Mouse (Mus musculus) heart, adult 2 months (tissue): Measurements from ENCODE around the gene Tgtp1. TPM values are rescaled to one million over a fixed set of nuclear protein-coding genes. Genes with fewer than 3 reads are reported as not detected.
"Not testable (repeated sequence)": the region's sequence is repeated elsewhere in the genome, so short reads cannot be mapped to it uniquely, and the experiment has no call there.

ENCODE experiments used
- DNase-seq, 2 experiments: peaks; one replicate each; pipeline ENCODE4 v3.0.0; 2021
- H3K27ac ChIP-seq: fragments of 200-600 bp; 2 replicates; pipeline ENCODE4 v1.8.1; 2022
- H3K27me3 ChIP-seq: fragments of 200-500 bp; 2 replicates; pipeline ENCODE4 v1.6.1; 2012; ENCODE audit warnings: mild to moderate bottlenecking, low read length, inconsistent platforms, mixed read lengths; ENCODE audit not compliant: control insufficient read depth, insufficient read depth
- H3K36me3 ChIP-seq: fragments of 200-500 bp; 2 replicates; pipeline ENCODE4 v1.6.1; 2012; ENCODE audit warnings: low read length, inconsistent platforms; ENCODE audit not compliant: control insufficient read depth, insufficient read depth
- H3K4me1 ChIP-seq: fragments of 200-500 bp; 2 replicates; pipeline ENCODE4 v1.6.1; 2011; ENCODE audit warnings: low read length; ENCODE audit not compliant: control insufficient read depth, insufficient read depth
- H3K4me3 ChIP-seq: fragments of 200-600 bp; 2 replicates; pipeline ENCODE4 v1.8.1; 2022
- H3K79me2 ChIP-seq: fragments of 200-500 bp; replicated peaks from 2 replicates; pipeline ENCODE4 v1.6.1; 2012; ENCODE audit warnings: mild to moderate bottlenecking, inconsistent platforms, low read length, moderate library complexity, mixed read lengths; ENCODE audit not compliant: control insufficient read depth, insufficient read depth
- H3K9ac ChIP-seq: fragments of 200-500 bp; 2 replicates; pipeline ENCODE4 v1.6.1; 2012; ENCODE audit warnings: low read depth, mild to moderate bottlenecking, control low read depth, inconsistent platforms, low read length, mixed read lengths
- WGBS: fragments of 180-500 bp; shearing (Covaris S2); methylation state at CpG from one replicate; pipeline ENCODE4 v1.1.7; 2018; 5-methylcytosine and 5-hydroxymethylcytosine counted together
- intact Hi-C: fragments of 180-260 bp; cut with DNase I; formaldehyde crosslinking; loops from one replicate; pipeline ENCODE4 v1.15.1; 2025
- polyA plus RNA-seq: library from polyadenylated mRNA; depleted of rRNA; stranded (reverse); fragments of >200 nt; gene quantifications from 2 replicates; pipeline ENCODE4 v1.2.3, GENCODE M21; 2012; rRNA removed
- total RNA-seq, 2 experiments: library from RNA; stranded (reverse); gene quantifications; 2 replicates each; pipeline ENCODE4 v1.2.3; 2021

Gene Tgtp1
- total and polyA plus RNA-seq, 3 experiments = 1.8 to 7.6 (median 2.7) TPM

DNA sequence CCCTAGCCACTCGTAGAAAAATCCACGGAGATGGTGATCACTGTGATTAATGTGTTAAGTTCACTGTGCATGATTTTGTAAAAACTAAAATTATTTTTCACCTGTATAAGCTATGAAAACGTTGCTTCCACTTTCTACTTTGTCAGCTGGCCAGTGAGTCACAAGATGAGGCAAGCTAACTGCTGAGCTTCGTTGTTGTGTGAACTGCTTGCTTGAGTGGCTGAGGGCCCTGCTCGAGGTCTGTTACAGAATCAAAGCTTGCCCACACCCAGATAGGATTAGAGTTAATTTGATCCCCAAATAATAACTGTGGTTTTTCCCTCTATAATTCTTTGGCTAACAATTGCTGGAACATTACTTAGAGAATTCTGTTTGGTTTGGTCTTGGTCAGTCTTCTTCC, 13.9 kb downstream of the Tgtp1 start:
- intact Hi-C loops, H3K4me1 ChIP-seq: not testable (repeated sequence)
- no CpG with 5 or more reads among the region's 5 CpGs for WGBS

DNA sequence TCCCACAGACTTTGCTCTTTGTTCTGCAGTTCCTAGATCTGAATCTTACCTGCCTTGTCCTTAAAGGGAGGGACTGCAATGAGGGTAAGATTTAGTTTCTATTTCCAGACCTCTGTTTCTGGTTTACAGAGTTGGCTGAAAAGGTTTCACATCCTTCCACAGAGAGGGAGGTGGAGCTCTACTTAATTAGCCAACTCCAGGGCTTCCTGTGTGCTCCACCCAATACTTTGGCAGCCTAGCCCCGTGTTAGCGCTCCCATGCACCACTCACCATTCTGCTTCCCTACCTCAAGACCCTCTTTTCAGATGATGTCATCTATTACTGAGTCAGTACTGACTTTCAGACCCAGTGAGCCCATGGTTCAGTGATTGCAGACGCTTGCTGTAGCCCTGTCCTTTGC, 14.7 kb downstream of the Tgtp1 start, which contains the start of gene 9930111J21Rik1:
TSS of gene 9930111J21Rik1 (minus strand) at position 148 of the 400 bp plus-strand sequence.
- H3K36me3 ChIP-seq, H3K4me3 ChIP-seq, H3K4me1 ChIP-seq, intact Hi-C loops, H3K27me3 ChIP-seq, H3K79me2 ChIP-seq, DNase-seq, H3K9ac ChIP-seq, H3K27ac ChIP-seq: not testable (repeated sequence)
- WGBS = no CpG with 5 or more reads among the region's 3 CpGs

More for the DNA sequence above, 13.9 kb downstream of the Tgtp1 start:
- H3K4me3 ChIP-seq, H3K27me3 ChIP-seq, DNase-seq, H3K36me3 ChIP-seq, H3K9ac ChIP-seq, H3K27ac ChIP-seq, H3K79me2 ChIP-seq: not testable (repeated sequence)

DNA sequence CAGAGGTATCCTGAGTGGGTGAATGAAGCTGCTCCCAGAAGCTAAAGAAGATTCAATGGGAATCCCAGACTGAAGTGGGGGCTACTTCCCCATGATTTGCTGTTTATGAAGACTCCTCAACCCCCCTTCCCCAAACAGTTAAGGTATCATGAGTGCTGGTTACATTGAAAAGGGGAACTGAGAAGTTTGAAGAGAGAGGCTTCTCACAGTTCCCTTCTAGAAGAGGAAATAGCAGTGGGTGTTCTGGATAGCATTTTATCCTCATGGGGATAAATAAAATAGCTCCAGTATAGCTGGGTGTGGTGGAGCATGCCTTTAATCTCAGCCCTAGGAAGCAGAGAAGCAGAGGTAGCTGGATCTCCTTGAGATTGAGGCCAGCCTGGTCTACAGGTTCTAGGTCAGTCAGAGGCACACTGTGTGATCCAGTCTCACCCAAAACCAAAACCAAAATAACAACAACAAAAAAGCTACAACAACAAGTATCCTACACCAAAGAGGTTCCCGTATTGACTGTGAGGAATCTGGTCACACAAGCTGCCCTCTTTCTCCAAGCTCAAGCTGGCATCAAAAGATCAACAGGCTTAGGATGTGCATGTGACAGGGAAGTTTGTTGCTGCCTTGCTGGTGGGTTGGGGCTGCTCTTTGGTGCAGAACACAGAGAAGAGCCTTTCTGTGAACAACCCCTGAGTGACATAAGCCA, 15.6 kb downstream of the Tgtp1 start, which contains the start of gene Olfr56:
TSS of gene Olfr56 (plus strand) at position 650 of the 700 bp plus-strand sequence.
- DNase-seq, H3K27ac ChIP-seq, H3K79me2 ChIP-seq, H3K27me3 ChIP-seq, H3K36me3 ChIP-seq, H3K9ac ChIP-seq, H3K4me3 ChIP-seq, intact Hi-C loops, H3K4me1 ChIP-seq: not testable (repeated sequence)
- no CpG with 5 or more reads among the region's 1 CpGs for WGBS

DNA sequence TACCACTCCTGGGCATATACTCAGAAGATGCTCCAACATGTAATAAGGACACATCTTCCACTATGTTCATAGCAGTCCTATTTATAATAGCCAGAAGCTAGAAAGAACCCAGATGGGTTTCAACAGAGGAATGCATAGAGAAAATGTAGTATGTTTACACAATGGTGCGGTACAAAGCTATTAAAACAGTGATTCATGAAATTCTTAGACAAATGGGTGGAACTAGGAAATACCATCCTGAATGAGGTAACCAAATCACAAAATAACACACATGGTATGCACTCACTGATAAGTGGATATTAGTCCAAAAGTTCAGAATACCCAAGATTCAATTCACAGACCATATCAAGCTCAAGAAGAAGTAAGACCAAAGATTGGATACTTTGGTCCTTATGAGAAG, 19.3 kb downstream of the Tgtp1 start:
- H3K4me3 ChIP-seq, H3K79me2 ChIP-seq, H3K4me1 ChIP-seq, intact Hi-C loops, H3K27me3 ChIP-seq, DNase-seq, H3K36me3 ChIP-seq, H3K27ac ChIP-seq, H3K9ac ChIP-seq: not testable (repeated sequence)
- WGBS = no CpG with 5 or more reads among the region's 1 CpGs

DNA sequence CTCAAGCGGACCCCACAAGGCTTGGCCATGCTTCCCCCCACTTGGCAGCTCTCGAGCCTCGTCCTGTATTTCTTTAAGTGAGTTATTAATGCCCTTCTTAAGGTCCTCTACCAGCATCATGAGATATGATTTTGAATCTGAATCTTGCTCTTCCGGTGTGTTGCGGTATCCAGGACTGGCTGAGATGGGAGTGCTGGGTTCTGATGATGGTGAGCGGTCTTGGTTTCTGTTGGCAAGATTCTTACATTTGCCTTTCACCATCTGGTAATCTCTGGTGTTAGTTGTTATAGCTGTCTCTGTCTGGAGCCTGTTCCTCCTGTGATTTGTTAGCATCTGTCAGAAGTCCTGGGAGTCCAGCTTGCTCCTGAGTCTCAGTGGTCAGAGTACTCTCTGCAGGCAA, 47.9 kb downstream of the Tgtp1 start, which contains the start of gene Psme2b:
TSS of gene Psme2b (minus strand) at position 101 of the 400 bp plus-strand sequence.
- intact Hi-C loops, H3K4me1 ChIP-seq, DNase-seq, H3K4me3 ChIP-seq, H3K27me3 ChIP-seq, H3K27ac ChIP-seq, H3K36me3 ChIP-seq, H3K9ac ChIP-seq, H3K79me2 ChIP-seq: not testable (repeated sequence)
- 89% methylated on average over 6 of the region's 6 CpGs for WGBS

DNA sequence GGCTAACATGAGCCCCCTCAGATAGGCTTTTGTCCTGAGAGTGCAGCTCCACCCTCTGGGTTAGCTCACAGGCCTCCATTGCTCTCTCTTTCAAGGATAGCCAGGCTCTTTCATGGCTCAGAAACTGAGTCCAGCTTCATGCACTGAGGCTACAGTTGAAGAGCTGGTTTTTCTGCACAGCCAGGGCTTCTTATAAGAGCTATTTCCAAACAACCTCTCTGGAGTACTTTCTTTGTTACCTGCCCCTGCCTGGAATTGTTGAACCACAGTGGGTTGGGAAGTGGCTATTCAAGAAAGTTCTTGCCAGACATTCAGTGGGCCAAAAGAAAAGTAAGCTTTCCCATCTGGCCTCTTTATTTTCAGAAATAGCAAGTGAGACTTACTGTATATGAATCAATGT, 54.7 kb downstream of the Tgtp1 start:
- H3K27me3 ChIP-seq, intact Hi-C loops, H3K36me3 ChIP-seq, DNase-seq, H3K27ac ChIP-seq, H3K79me2 ChIP-seq, H3K4me3 ChIP-seq, H3K4me1 ChIP-seq, H3K9ac ChIP-seq: not testable (repeated sequence)

Other genes starting within 250 kb of the Tgtp1 start
- gene Rack1, start 193.8 kb downstream of the Tgtp1 start, total RNA-seq = 100 to 1,000 TPM; 337 to 437 TPM
- gene Rack1, start 193.8 kb downstream of the Tgtp1 start, polyA plus RNA-seq = 867 and 1,301 TPM in 2 replicates
- 10 to 100 TPM; 19.8 to 19.9 TPM for gene Trim41, start 176.8 kb downstream of the Tgtp1 start, total RNA-seq
- gene Trim41, start 176.8 kb downstream of the Tgtp1 start, polyA plus RNA-seq = 19.1 and 19.3 TPM in 2 replicates
- 10 to 100 TPM; 18.2 to 18.4 TPM for gene Trim7, start 168.0 kb downstream of the Tgtp1 start, total RNA-seq
- 27.9 and 32.6 TPM in 2 replicates for gene Trim7, start 168.0 kb downstream of the Tgtp1 start, polyA plus RNA-seq
- gene Gm12184, start 167.5 kb downstream of the Tgtp1 start, total RNA-seq = 1 to 10 TPM; 3.8 to 3.9 TPM
- 18.8 and 28.2 TPM in 2 replicates for gene Gm12184, start 167.5 kb downstream of the Tgtp1 start, polyA plus RNA-seq
- 10 to 100 TPM in 1 of 2 experiments, 1 to 10 TPM in 1; 9.9 to 13.5 TPM for gene Irgm1, start 122.5 kb downstream of the Tgtp1 start, total RNA-seq
- gene Irgm1, start 122.5 kb downstream of the Tgtp1 start, polyA plus RNA-seq = 10.0 and 17.2 TPM in 2 replicates
- 1 to 10 TPM; 1.4 to 1.5 TPM for gene Gm5431, start 92.0 kb downstream of the Tgtp1 start, total RNA-seq
- 0.20 and 0.67 TPM in 2 replicates for gene Gm5431, start 92.0 kb downstream of the Tgtp1 start, polyA plus RNA-seq
- 1 to 10 TPM; 2.8 to 5.0 TPM for gene Psme2b, start 48.0 kb downstream of the Tgtp1 start, total RNA-seq
- 3.1 and 6.6 TPM in 2 replicates for gene Psme2b, start 48.0 kb downstream of the Tgtp1 start, polyA plus RNA-seq
- not detected for gene Olfr56, start 15.3 kb downstream of the Tgtp1 start, total RNA-seq
- 0.10 and 0.18 TPM in 2 replicates for gene Olfr56, start 15.3 kb downstream of the Tgtp1 start, polyA plus RNA-seq
- 1 to 10 TPM; 4.3 to 5.1 TPM for gene 9930111J21Rik1, start 14.8 kb downstream of the Tgtp1 start, total RNA-seq
- gene 9930111J21Rik1, start 14.8 kb downstream of the Tgtp1 start, polyA plus RNA-seq = 3.4 and 6.2 TPM in 2 replicates
- gene Gm12185, start 1.9 kb downstream of the Tgtp1 start, total RNA-seq = 1 to 10 TPM; 1.1 to 1.8 TPM
- 0.29 and 0.78 TPM in 2 replicates for gene Gm12185, start 1.9 kb downstream of the Tgtp1 start, polyA plus RNA-seq
- 1 to 10 TPM; 5.5 to 7.1 TPM for gene 9930111J21Rik2, start 57.1 kb upstream of the Tgtp1 start, total RNA-seq
- 1.9 and 4.9 TPM in 2 replicates for gene 9930111J21Rik2, start 57.1 kb upstream of the Tgtp1 start, polyA plus RNA-seq
- 1 to 10 TPM; 1.2 to 6.9 TPM for gene Tgtp2, start 70.0 kb upstream of the Tgtp1 start, total RNA-seq
- gene Tgtp2, start 70.0 kb upstream of the Tgtp1 start, polyA plus RNA-seq = 7.2 and 10.3 TPM in 2 replicates
- 1 to 10 TPM; 2.5 to 3.3 TPM for gene Ifi47, start 82.4 kb upstream of the Tgtp1 start, total RNA-seq
- gene Ifi47, start 82.4 kb upstream of the Tgtp1 start, polyA plus RNA-seq = 2.6 and 3.3 TPM in 2 replicates
- 1 to 10 TPM in 1 of 2 experiments, under 1 TPM in 1; 0.97 to 1.4 TPM for gene Olfr1396, start 120.7 kb upstream of the Tgtp1 start, total RNA-seq
- 4.4 and 9.7 TPM in 2 replicates for gene Olfr1396, start 120.7 kb upstream of the Tgtp1 start, polyA plus RNA-seq
- gene Olfr1395, start 148.1 kb upstream of the Tgtp1 start, total RNA-seq = not detected
- gene Olfr1395, start 148.1 kb upstream of the Tgtp1 start, polyA plus RNA-seq = 0.12 TPM in 1 of 2 replicates, not detected in the other
- not detected for gene Olfr1394, start 160.2 kb upstream of the Tgtp1 start, total RNA-seq
- gene Olfr1394, start 160.2 kb upstream of the Tgtp1 start, polyA plus RNA-seq = not detected in 2 replicates
- 10 to 100 TPM; 25.0 to 31.4 TPM for gene Btnl9, start 193.0 kb upstream of the Tgtp1 start, total RNA-seq
- 18.9 and 23.0 TPM in 2 replicates for gene Btnl9, start 193.0 kb upstream of the Tgtp1 start, polyA plus RNA-seq
- gene Zfp62, start 209.1 kb upstream of the Tgtp1 start, total RNA-seq = 10 to 100 TPM; 23.9 to 28.9 TPM
- gene Zfp62, start 209.1 kb upstream of the Tgtp1 start, polyA plus RNA-seq = 2.9 and 8.2 TPM in 2 replicates